Mouse (Mus musculus): ENCODE measurements around the gene Pcyt1a.
A peak's percentile ranks its signal among the peaks of the same experiment; 100 is the strongest.

The Pcyt1a gene

GRCm38 (mm10) chr16:32511338-32511734 is 80.6 kb downstream of the Pcyt1a start:
- no peak for DNase-seq

- no peak for DNase-seq
These were observed 81.2 kb downstream of the Pcyt1a start for GRCm38 (mm10) chr16:32511827-32512490.

GRCm38 (mm10) chr16:32512921-32513320 is 82.2 kb downstream of the Pcyt1a start:
- no peak for DNase-seq

- DNase-seq: no peak
These were observed 82.7 kb downstream of the Pcyt1a start for GRCm38 (mm10) chr16:32513401-32513800.

GRCm38 (mm10) chr16:32513948-32514347 is 83.2 kb downstream of the Pcyt1a start:
- DNase-seq: no peak

GRCm38 (mm10) chr16:32516006-32516962 is 85.6 kb downstream of the Pcyt1a start:
- DNase-seq: peak; percentile 19 to 25

GRCm38 (mm10) chr16:32517785-32518481 is 87.2 kb downstream of the Pcyt1a start:
- DNase-seq: no peak

- DNase-seq: peak in 1 of 2 experiments; percentile 29
These were observed 89.1 kb downstream of the Pcyt1a start for GRCm38 (mm10) chr16:32519656-32520371.

GRCm38 (mm10) chr16:32520372-32520748 is 89.6 kb downstream of the Pcyt1a start:
- DNase-seq: peak; percentile 62 to 66

- DNase-seq: peak; percentile 34 to 41
These were observed 92.0 kb downstream of the Pcyt1a start for GRCm38 (mm10) chr16:32522578-32523194.

- DNase-seq: peak; percentile 64
These were observed 92.9 kb downstream of the Pcyt1a start for GRCm38 (mm10) chr16:32523462-32524243.

GRCm38 (mm10) chr16:32524244-32524615 is 93.5 kb downstream of the Pcyt1a start:
- peak; percentile 44 to 45 for DNase-seq
